Mouse (Mus musculus): ENCODE data around the gene C87977. TPM values are rescaled to one million over a fixed set of nuclear protein-coding genes. Genes with fewer than 3 reads are reported as not detected.

The C87977 gene
- not detected for total RNA-seq (2023)

GRCm38 (mm10) chr4:144213218-144213617 lies at the start of gene C87977:
Gene C87977 (minus strand): TSS chr4:144213318.

GRCm38 (mm10) chr4:144190419-144190818 lies 22.7 kb downstream of the C87977 start, which contains the start of gene Oog2:
Gene Oog2 (plus strand): TSS chr4:144190719.

GRCm38 (mm10) chr4:144162563-144162962 lies 50.6 kb downstream of the C87977 start, which contains the start of gene Oog3:
Gene Oog3 (minus strand): TSS chr4:144162663.

Other genes starting within 250 kb of the C87977 start
- not detected for gene Gm13101, start 246.4 kb downstream of the C87977 start, total RNA-seq (2023)
- not detected for gene Pramef17, start 218.9 kb downstream of the C87977 start, total RNA-seq (2023)
- not detected for gene Pramel4, start 154.2 kb downstream of the C87977 start, total RNA-seq (2023)
- not detected for gene Gm13102, start 106.8 kb downstream of the C87977 start, total RNA-seq (2023)
- not detected for gene Oog3, start 50.7 kb downstream of the C87977 start, total RNA-seq (2023)
- gene Oog2, start 22.6 kb downstream of the C87977 start, total RNA-seq (2023) = not detected
- not detected for gene Pramel5, start 67.2 kb upstream of the C87977 start, total RNA-seq (2023)
- gene Gm13128, start 116.9 kb upstream of the C87977 start, total RNA-seq (2023) = not detected
- not detected for gene Gm13119, start 144.6 kb upstream of the C87977 start, total RNA-seq (2023)
- gene Pramef20, start 164.6 kb upstream of the C87977 start, total RNA-seq (2023) = not detected
- gene Pramef12, start 195.1 kb upstream of the C87977 start, total RNA-seq (2023) = not detected
- gene 1700012P22Rik, start 225.5 kb upstream of the C87977 start, total RNA-seq (2023) = not detected
- not detected for gene Gm9944, start 240.0 kb upstream of the C87977 start, total RNA-seq (2023)

All from monocyte, adult 59 days (primary cell).